Mouse (Mus musculus): ENCODE results near the gene Pkib.

Pkib gene

DNA sequence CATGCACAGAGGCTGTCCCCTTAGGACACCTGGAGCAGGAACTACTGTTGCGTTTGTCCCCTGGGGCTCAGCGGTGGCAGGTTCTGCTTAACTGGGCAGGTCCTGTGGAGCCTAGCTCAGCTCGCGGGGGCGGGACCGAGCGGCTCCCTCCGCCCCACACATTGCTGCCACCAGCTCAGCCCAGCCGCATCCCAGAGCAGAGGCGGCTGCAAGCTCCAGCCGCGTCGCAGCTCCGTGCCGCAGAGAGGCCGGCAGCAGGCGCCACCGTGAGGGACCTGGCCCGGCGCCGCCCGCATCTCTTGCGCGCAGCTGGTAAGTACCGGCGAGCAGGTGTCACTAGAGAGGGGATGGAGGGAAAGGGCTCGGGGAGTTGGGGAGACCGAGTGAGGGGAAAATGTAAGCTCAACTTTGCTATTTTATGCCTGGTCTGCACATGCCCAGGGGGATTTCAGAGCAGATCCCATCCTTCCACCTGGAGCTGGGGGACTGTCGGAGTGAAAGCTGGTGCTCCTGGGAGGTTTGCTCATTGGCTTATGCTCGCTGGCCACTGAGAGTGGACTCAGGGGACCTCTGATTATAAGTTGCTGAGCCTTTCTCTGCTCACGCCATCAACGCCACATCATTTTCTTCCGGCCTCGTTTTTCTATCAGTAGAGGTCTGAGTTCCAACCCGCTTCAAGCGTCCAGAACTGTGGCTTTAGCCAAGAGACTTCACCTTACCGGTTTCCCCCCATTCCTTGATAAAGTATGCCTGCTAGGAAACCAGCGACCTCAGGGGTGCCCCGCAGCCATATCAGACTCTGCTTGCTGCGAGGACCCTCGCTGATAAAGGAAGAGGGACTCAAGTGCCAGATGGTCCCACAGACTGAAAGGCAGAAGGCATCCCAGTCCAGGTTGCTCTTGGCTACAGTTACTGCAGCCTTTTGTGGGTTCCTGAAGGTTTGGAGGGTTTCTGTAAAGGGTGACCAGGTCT lies at the start of gene Pkib:
Gene Pkib (plus strand): TSS at position 86 of the 972 bp plus-strand sequence.
- peak in 1 of 2 experiments; percentile 30 for DNase-seq (ENCODE audit: low read depth in 1 of 2, low spot score in 2 of 2)

DNA sequence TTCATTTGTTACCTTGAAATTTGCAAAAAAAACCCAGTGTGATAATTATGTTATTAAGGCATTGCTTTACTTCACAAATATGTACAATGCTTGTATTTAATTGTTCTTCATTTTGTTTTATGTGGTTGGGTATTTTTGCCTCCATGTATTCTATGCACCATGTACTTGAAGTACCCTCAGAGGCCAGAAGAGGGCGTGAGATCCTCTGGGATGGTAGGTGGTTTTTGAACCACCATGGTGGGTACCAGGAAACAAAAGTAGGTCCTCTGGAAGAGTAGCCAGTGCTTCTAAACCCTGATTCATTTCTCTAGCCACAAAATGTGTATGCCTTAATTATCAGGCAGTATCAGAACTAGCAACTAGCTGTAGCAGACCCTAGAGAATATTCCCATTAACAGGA lies 47.9 kb upstream of the Pkib start:
- no peak for DNase-seq (ENCODE audit: low read depth in 1 of 2, low spot score in 2 of 2)

DNA sequence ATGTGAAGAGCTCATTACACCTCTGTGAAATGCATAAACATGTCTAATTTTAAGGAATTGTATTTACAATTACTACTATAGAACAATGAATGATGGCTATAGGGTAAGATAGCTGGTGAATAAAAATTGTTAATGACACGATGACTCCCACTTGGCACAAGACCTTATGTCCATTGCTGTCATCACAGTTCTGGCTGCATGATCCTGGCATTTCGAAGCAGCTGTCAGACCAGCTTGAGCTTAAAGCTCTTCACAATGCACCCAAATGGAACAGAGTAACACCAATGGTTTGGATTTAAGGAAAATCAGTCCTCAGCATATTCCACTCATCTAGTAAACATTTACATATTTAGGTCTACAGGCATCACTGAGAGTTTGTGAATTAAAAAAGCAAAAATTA lies 37.5 kb upstream of the Pkib start:
- no peak for DNase-seq (ENCODE audit: low read depth in 1 of 2, low spot score in 2 of 2)

- no peak for DNase-seq (ENCODE audit: low read depth in 1 of 2, low spot score in 2 of 2)
Observed at GRCm38 (mm10) chr10:57597172-57597571, 34.6 kb upstream of the Pkib start.

- no peak for DNase-seq (ENCODE audit: low read depth in 1 of 2, low spot score in 2 of 2)
Observed at GRCm38 (mm10) chr10:57602951-57603350, 28.8 kb upstream of the Pkib start.

DNA sequence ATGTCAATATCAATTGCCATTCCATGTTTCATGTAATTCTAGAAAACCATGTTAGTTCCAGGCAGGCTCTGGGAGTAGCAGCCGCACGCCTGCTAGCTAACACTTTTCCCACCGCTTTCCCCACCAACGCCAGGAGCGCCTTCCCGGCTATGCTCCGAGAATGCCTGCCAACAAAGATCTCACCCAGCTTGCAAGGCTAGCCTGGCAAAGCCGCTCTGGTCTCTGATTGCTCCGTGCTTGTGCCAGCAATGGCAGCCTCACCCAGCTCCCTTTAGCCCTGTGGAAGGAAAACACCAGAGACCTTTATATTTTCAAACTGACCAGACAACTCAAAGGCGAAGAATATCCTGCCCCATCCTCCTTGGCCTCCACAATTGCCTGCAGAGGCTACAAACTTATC lies 8.5 kb upstream of the Pkib start:
- no peak for DNase-seq (ENCODE audit: low read depth in 1 of 2, low spot score in 2 of 2)

GRCm38 (mm10) chr10:57627773-57628172 lies 4.0 kb upstream of the Pkib start:
- DNase-seq (ENCODE audit: low read depth in 1 of 2, low spot score in 2 of 2): no peak

DNA sequence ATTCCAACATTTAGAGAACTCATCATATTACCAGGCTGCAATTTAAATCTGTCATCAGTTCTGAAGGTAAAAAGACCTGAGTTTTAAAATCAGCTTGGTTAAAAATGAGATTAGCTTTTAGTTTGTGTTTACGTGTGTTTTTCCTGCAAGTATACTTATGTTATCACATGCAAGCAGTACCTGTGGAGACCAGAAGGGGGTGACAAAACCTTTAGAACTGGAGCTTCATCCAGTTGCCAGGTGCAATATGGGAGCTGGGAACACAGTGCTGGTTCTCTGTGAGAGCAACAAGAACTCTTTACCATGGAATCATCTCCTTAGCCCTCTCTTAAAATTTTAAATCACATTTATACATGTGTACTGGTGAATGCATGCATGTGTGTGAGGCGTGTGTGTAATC lies 1.2 kb upstream of the Pkib start:
- no peak for DNase-seq (ENCODE audit: low read depth in 1 of 2, low spot score in 2 of 2)

DNA sequence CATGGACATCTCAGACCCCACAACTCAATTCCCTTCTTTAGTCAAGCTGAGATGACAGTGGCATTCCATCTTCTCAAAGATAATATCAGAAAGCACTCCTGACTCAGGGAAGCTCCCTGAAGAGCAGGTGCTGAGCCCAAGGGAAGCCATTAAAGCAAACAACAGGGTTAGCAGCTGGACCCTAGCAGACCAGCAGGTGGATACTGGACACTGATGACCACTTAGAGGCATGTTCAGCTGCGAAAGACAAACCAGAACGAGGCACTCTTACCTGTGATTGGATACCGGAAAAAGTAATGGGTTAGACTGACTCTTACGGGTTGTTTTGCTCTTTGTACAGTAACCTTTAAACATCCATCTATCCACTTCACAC lies 1.1 kb downstream of the Pkib start:
- no peak for DNase-seq (ENCODE audit: low read depth in 1 of 2, low spot score in 2 of 2)

GRCm38 (mm10) chr10:57636970-57637369 lies 5.2 kb downstream of the Pkib start:
- DNase-seq (ENCODE audit: low read depth in 1 of 2, low spot score in 2 of 2): no peak

- no peak for DNase-seq (ENCODE audit: low read depth in 1 of 2, low spot score in 2 of 2)
Observed at GRCm38 (mm10) chr10:57638250-57638649, 6.5 kb downstream of the Pkib start.

DNA sequence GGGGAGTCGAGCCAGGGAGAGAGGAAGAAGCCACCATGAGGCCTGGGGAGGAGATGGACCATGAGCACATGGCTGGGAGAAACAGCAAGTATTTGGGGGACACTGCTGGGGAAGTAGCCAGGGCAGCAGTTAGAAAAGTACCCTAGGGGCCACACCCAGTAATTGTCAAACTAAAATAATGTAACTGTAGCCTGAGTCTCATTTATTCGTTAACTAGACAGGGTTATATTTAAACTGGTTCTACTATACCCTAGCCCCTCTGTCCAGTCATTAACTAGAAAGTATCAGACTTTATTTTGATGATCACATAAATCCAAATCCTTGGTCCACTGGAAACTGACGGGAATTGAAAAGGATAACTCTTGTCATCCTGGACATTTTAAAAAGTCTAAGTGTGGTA lies 7.8 kb downstream of the Pkib start:
- DNase-seq (ENCODE audit: low read depth in 1 of 2, low spot score in 2 of 2): no peak

GRCm38 (mm10) chr10:57653297-57653696 lies 21.5 kb downstream of the Pkib start:
- DNase-seq (ENCODE audit: low read depth in 1 of 2, low spot score in 2 of 2): no peak

- no peak for DNase-seq (ENCODE audit: low read depth in 1 of 2, low spot score in 2 of 2)
Observed at GRCm38 (mm10) chr10:57660505-57660904, 28.7 kb downstream of the Pkib start.

DNA sequence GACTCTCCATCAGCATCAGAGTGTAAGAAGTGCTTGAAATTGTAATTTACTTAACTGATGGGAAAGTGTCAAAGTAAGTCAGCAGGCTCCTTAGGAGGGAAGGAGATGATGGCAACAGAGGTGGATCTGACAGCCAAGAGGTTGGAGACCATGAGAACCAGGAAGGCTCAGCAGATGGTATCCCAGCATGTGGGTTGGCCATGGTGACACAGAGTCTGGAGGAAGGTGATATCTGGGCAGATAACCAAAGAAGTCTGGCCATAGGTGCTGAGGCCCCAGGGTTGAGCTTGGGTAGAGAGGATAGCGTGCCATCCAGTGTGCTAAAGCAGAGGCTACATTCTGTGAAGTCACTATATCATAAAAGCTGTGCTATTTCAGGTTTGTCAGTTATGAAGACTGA lies 32.0 kb downstream of the Pkib start:
- DNase-seq (ENCODE audit: low read depth in 1 of 2, low spot score in 2 of 2): no peak

- DNase-seq (ENCODE audit: low read depth in 1 of 2, low spot score in 2 of 2): no peak
Observed at GRCm38 (mm10) chr10:57664253-57664652, 32.5 kb downstream of the Pkib start.

- no peak for DNase-seq (ENCODE audit: low read depth in 1 of 2, low spot score in 2 of 2)
Observed at GRCm38 (mm10) chr10:57675740-57676139, 44.0 kb downstream of the Pkib start.

DNA sequence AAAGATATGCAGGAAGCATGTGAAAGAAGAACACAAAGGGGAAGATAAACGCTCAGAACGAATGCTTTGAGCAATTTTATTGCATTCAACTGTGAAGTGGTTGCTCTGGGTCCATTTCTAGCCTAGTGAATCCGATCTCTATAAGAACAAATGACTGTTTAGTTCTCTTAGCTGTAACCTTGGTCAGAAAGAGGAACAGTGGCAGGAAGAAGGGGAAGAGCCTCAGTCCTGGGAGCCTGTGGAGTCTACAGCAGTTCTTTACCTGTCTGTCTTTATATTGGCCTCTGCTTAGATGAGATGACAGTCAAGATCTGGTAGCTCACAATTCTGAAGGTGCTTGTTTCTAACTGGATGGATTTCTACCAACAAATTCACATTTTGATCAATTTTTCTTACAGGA lies 56.2 kb downstream of the Pkib start:
- DNase-seq (ENCODE audit: low read depth in 1 of 2, low spot score in 2 of 2): no peak

GRCm38 (mm10) chr10:57690161-57690560 lies 58.4 kb downstream of the Pkib start:
- no peak for DNase-seq (ENCODE audit: low read depth in 1 of 2, low spot score in 2 of 2)

GRCm38 (mm10) chr10:57702246-57702645 lies 70.5 kb downstream of the Pkib start:
- DNase-seq (ENCODE audit: low read depth in 1 of 2, low spot score in 2 of 2): no peak

DNA sequence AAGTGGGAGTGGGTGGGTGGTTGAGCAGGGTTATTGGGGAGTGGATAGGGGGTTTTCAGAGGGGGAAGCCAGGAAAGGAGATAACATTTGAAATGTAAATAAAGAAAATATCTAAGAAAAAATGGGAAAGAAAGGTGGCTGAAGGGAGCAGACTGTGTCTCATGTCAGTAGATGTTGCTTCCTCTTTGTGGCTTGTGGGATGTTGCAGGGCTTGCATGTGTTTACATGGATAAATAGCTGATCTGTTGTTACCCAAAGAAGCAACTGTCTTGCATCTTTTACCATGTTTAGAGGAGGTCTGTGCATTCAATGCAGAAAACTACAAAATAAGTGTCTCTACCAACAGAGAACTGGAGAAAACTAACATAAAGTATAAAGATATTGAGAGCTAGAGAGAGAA lies 89.3 kb downstream of the Pkib start:
- DNase-seq (ENCODE audit: low read depth in 1 of 2, low spot score in 2 of 2): no peak

DNA sequence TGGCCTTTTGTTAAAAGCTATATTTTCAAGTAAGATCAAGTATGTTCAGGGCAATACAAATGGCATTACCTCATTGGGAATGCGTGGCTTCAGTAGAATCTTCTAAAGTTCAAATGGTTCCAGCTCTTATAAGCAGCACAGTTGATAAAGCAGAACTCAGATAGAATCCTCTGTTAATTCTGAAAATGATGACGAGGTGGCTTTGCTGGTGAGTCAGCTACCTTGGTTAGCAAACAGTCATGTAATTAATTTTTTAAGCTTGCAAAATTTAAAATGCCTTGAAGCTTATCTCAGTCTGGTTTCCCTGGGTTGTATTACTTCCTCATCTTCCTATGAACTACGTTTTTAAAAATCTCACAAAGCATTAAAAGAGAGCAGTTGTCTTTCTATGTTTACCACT lies 90.6 kb downstream of the Pkib start:
- no peak for DNase-seq (ENCODE audit: low read depth in 1 of 2, low spot score in 2 of 2)

DNA sequence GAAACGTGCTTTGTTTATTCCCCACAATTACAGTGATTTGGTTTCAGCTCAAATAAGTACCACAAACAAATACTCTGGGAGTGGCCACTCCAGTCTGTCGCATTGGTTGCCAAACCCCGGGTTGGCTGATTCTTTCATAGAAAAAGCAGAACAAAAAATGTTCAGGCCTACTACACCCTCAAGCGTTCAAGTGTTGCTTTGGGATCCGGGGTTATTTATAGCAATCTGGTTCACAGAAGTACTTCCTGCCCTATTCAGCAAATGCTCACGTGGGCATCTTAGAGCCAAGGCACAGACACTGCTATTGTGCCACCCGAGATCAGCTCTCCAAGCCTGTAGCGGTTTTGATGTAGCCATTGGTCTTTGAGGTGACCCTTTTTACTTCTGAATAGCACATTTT lies 95.9 kb downstream of the Pkib start:
- DNase-seq (ENCODE audit: low read depth in 1 of 2, low spot score in 2 of 2): peak; percentile 34 to 54

All from monocyte, adult 2 months (primary cell).